Mouse (Mus musculus) adrenal gland, postnatal 10 days (tissue): Measurements from ENCODE around the gene Pisd. TPM values are rescaled to one million over a fixed set of nuclear protein-coding genes. Genes with fewer than 3 reads are reported as not detected.
"Not testable (repeated sequence)": the region's sequence is repeated elsewhere in the genome, so short reads cannot be mapped to it uniquely, and the experiment has no call there.

Source experiments
- DNase-seq: peaks from one replicate; pipeline ENCODE4 v3.0.0; 2021; ENCODE audit warnings: mixed read lengths
- total RNA-seq, 2 experiments: library from RNA; stranded (reverse); gene quantifications; 2 replicates each; pipeline ENCODE4 v1.2.3; 2021

Gene Pisd
- total RNA-seq, 2 experiments from 2014 or later: 53.2 to 62.4 TPM

GRCm38 (mm10) chr5:32745705-32746655 lies 39.5 kb downstream of the Pisd start:
- peak; percentile 84 for DNase-seq

GRCm38 (mm10) chr5:32742149-32742548 lies 43.3 kb downstream of the Pisd start:
- DNase-seq: no peak

GRCm38 (mm10) chr5:32741377-32741776 lies 44.1 kb downstream of the Pisd start:
- DNase-seq: not testable (repeated sequence)

GRCm38 (mm10) chr5:32740850-32741249 lies 44.6 kb downstream of the Pisd start:
- not testable (repeated sequence) for DNase-seq

GRCm38 (mm10) chr5:32740138-32740537 lies 45.3 kb downstream of the Pisd start:
- DNase-seq: no peak

GRCm38 (mm10) chr5:32736770-32737169 lies 48.7 kb downstream of the Pisd start:
- DNase-seq: not testable (repeated sequence)

- DNase-seq: no peak
Observed at GRCm38 (mm10) chr5:32735779-32736178, 49.7 kb downstream of the Pisd start.

- DNase-seq: not testable (repeated sequence)
Observed at GRCm38 (mm10) chr5:32733892-32734291, 51.6 kb downstream of the Pisd start.

GRCm38 (mm10) chr5:32728851-32729250 lies 56.6 kb downstream of the Pisd start:
- no peak for DNase-seq

GRCm38 (mm10) chr5:32728300-32728699 lies 57.1 kb downstream of the Pisd start:
- DNase-seq: no peak

GRCm38 (mm10) chr5:32725397-32725796 lies 60.0 kb downstream of the Pisd start:
- DNase-seq: not testable (repeated sequence)

GRCm38 (mm10) chr5:32723981-32724380 lies 61.5 kb downstream of the Pisd start:
- DNase-seq: no peak

- not testable (repeated sequence) for DNase-seq
Observed at GRCm38 (mm10) chr5:32722711-32723110, 62.7 kb downstream of the Pisd start.

GRCm38 (mm10) chr5:32722263-32722662 lies 63.2 kb downstream of the Pisd start:
- no peak for DNase-seq

- no peak for DNase-seq
Observed at GRCm38 (mm10) chr5:32721316-32721715, 64.1 kb downstream of the Pisd start.

GRCm38 (mm10) chr5:32720416-32720815 lies 65.0 kb downstream of the Pisd start:
- DNase-seq: no peak

GRCm38 (mm10) chr5:32718916-32719315 lies 66.5 kb downstream of the Pisd start:
- DNase-seq: no peak

GRCm38 (mm10) chr5:32717726-32718125 lies 67.7 kb downstream of the Pisd start:
- DNase-seq: no peak

- peak; percentile 90 for DNase-seq
Observed at GRCm38 (mm10) chr5:32713703-32714467, 71.6 kb downstream of the Pisd start.

- DNase-seq: no peak
Observed at GRCm38 (mm10) chr5:32713042-32713702, 72.3 kb downstream of the Pisd start.

- DNase-seq: no peak
Observed at GRCm38 (mm10) chr5:32712221-32713041, 73.0 kb downstream of the Pisd start.

GRCm38 (mm10) chr5:32711485-32711884 lies 74.0 kb downstream of the Pisd start:
- DNase-seq: no peak
